Mouse (Mus musculus) heart, adult 10 weeks (tissue): ENCODE results near the gene Map3k1. TPM values are rescaled to one million over a fixed set of nuclear protein-coding genes. Genes with fewer than 3 reads are reported as not detected.

ENCODE experiments used
- polyA plus RNA-seq: library from polyadenylated mRNA; stranded (reverse); fragments of 350-450 nt; fragmentation: Illumina TruSeq; extraction: RNeasy Lipid Tissue Mini Kit (QIAGEN cat#74804); gene quantifications from one replicate; pipeline ENCODE4 v1.2.3, GENCODE M21; 2014; ENCODE audit warnings: low read depth, low replicate concordance

Map3k1 gene
- polyA plus RNA-seq: 9.9 TPM

DNA sequence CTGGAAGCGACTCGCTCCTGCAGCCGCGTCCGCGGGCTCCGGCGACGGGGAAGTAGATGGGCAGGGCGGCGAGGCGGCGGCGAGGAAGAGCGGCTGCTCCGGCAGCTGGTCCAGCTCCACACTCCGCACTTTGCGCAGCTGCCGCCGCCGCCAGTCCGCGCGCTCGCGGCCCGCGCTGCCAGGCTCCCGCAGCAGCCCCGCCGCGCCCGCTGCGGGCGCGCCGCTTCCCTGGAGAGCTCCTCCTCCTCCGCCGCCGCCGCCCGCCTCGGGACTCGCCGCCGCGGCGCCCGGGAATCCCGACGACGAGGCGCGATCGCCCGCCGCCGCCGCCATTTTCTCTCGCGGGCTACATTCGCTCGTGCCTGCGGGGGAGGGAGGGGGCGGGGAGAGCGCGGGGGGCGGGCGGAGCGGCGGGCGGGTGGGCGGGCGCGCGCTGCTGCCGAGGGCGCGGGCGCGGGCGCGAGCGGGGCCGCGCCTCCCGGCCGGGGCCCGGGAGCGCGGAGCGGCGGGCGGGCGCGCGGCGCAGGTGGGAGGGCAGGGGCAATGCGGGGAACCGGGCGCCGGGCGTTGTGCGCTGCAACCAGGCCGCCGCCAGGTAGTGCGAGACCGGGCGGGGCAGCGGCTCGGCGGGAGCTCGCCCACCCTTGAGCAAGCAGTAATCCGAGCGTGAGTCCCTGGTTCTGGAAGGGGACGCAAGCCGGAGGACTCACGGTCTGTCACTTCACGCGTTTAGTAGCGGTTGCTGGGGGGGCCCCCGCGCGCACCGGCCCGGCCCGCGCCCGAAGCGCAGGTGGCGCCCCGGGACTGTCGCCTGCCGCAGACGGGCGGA is at the start of gene Map3k1:
TSS of gene Map3k1 (minus strand) at position 357 of the 829 bp plus-strand sequence.

Other genes starting within 250 kb of the Map3k1 start
- not detected for gene Gm10198, start 216.2 kb downstream of the Map3k1 start, polyA plus RNA-seq
- gene Mier3, start 128.0 kb downstream of the Map3k1 start, polyA plus RNA-seq: 6.9 TPM